Mouse (Mus musculus) testis, adult 2 months (tissue): ENCODE results near the gene Cercam.

Experiments
- CTCF ChIP-seq: fragments of 200-500 bp; IDR thresholded peaks from 2 replicates; pipeline ENCODE4 v1.5.1; 2012; ENCODE audit warnings: low read depth, mild to moderate bottlenecking, inconsistent platforms, low read length, moderate library complexity; ENCODE audit not compliant: control insufficient read depth, insufficient read depth, insufficient replicate concordance
- POLR2A ChIP-seq: fragments of 200-500 bp; IDR thresholded peaks from 2 replicates; pipeline ENCODE4 v1.6.1; 2012; ENCODE audit warnings: low read depth, mild to moderate bottlenecking, inconsistent platforms, low read length, moderate library complexity; ENCODE audit not compliant: control insufficient read depth

DNA sequence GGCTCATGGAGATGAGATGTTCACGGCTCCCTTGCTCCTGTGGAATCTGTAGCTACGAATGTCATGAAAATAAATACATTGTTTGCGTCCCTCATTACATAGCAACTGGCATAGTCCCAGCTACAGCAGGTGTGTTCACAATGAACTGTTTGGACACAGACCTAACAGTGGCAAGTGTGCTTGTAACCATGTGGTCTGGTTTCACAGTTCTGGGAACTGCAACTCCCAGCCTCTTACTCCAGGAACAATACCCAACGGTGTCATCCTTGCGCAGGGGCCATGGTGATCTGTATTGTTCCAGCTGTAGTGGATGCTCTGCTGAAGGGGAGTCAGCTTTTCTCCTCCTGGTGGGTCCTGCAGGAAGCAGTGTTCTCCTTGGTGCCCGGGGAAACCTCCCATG lies 62.2 kb downstream of the Cercam start:
- TF ChIP-seq CTCF (no peak), POLR2A (no peak)
